Mouse (Mus musculus) heart, postnatal 0 days (tissue): Measurements from ENCODE around the gene C1rl. TPM values are rescaled to one million over a fixed set of nuclear protein-coding genes. Genes with fewer than 3 reads are reported as not detected.
"Not testable (repeated sequence)": the region's sequence is repeated elsewhere in the genome, so short reads cannot be mapped to it uniquely, and the experiment has no call there.

Experiments
- ATAC-seq: fragments of 200-750 bp; cut with Nextera tagmentation; 2 replicates; pipeline ENCODE4 v1.8.0; 2017; ENCODE audit warnings: low read depth, moderate number of reproducible peaks, moderate library complexity; ENCODE audit not compliant: insufficient read depth
- DNase-seq: peaks from one replicate; pipeline ENCODE4 v3.0.0-alpha.2; 2016; ENCODE audit warnings: low spot score
- H3K27ac ChIP-seq: fragments of 300-500 bp; sonication (generic); 2 replicates; pipeline ENCODE4 v1.5.1; 2014; ENCODE audit warnings: low read depth, mild to moderate bottlenecking
- H3K27me3 ChIP-seq: fragments of 300-500 bp; sonication (generic); 2 replicates; pipeline ENCODE4 v1.6.1; 2014; ENCODE audit warnings: low read length, mixed read lengths; ENCODE audit not compliant: control insufficient read depth, insufficient read depth
- H3K36me3 ChIP-seq: fragments of 300-500 bp; sonication (generic); replicated peaks from 2 replicates; pipeline ENCODE4 v1.6.1; 2014; ENCODE audit warnings: low read length, mixed read lengths; ENCODE audit not compliant: control insufficient read depth, insufficient read depth
- H3K4me1 ChIP-seq: fragments of 300-500 bp; sonication (generic); 2 replicates; pipeline ENCODE4 v1.6.1; 2014; ENCODE audit warnings: antibody characterized with exemption; ENCODE audit not compliant: control insufficient read depth, insufficient read depth
- H3K4me2 ChIP-seq: fragments of 300-500 bp; sonication (generic); 2 replicates; pipeline ENCODE4 v1.6.1; 2014; ENCODE audit warnings: low read depth, mild to moderate bottlenecking, low read length, moderate library complexity
- H3K4me3 ChIP-seq: fragments of 300-500 bp; sonication (generic); 2 replicates; pipeline ENCODE4 v1.5.1; 2014; ENCODE audit warnings: low read depth, low read length
- H3K9ac ChIP-seq: fragments of 300-500 bp; sonication (generic); replicated peaks from 2 replicates; pipeline ENCODE4 v1.6.1; 2014; ENCODE audit warnings: low read depth, low read length, mixed read lengths
- H3K9me3 ChIP-seq: fragments of 300-500 bp; sonication (generic); replicated peaks from 2 replicates; pipeline ENCODE4 v1.6.1; 2016; ENCODE audit warnings: low read length; ENCODE audit not compliant: control insufficient read depth
- CTCF ChIP-seq: IDR thresholded peaks from 2 replicates; pipeline ENCODE4 v1.5.1; 2016; ENCODE audit warnings: antibody characterized with exemption, control low read depth, low read depth
- EP300 ChIP-seq: IDR thresholded peaks from 2 replicates; pipeline ENCODE4 v1.6.1; 2016; ENCODE audit warnings: antibody characterized with exemption, low read depth
- WGBS: fragments of 180-500 bp; shearing (Covaris S2); extraction: QIAGEN DNeasy Blood & Tissue Kit; methylation state at CpG from one replicate; pipeline ENCODE4 v1.1.7; 2014; 5-methylcytosine and 5-hydroxymethylcytosine counted together
- polyA plus RNA-seq: library from polyadenylated mRNA; unstranded; fragments of >200 nt; fragmentation: Nextera tagmentation; extraction: Ambion mirVana; gene quantifications from 2 replicates; pipeline ENCODE4 v1.2.1, GENCODE M21; 2015
- total RNA-seq: library from RNA; depleted of rRNA; stranded (reverse); fragments of >200 nt; gene quantifications from 2 replicates; pipeline ENCODE4 v1.2.3, GENCODE M21; 2014; ENCODE audit warnings: low replicate concordance

C1rl gene
- total and polyA plus RNA-seq, 2 experiments from 2014 or later = 0.46 to 0.48 TPM

DNA sequence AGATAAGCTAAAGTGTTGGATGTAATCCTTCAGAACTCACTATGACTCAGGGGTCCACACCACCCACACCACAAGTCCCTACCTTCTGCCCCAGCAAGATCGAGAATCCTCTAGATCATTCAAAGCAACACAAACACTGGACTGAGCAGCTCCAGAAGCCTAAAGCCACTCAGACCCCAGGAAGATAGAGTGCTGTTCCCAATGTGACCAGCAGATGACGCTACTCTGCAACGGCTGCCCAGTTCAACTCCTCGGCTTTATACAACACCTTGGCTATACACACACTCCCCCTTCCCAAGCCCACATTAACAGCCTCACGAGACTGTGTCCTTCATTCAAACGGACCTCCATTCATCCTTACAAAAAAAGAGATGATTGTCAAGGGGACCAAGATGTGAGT lies 20.1 kb upstream of the C1rl start:
- DNase-seq (no peak), ATAC-seq (no peak)
- no peak overlapping the region for H3K4me3 ChIP-seq
- H3K4me2 ChIP-seq = no peak overlapping the region
- TF ChIP-seq CTCF (no peak; the same call in 1 of the 2 replicates), EP300 (no peak)
- peaks cover 5% of the 10 kb centered on the region; the same call in 1 of the 2 replicates for H3K4me1 ChIP-seq
- no peaks in the 10 kb centered on the region for H3K36me3 ChIP-seq
- WGBS = 34% methylated on average over 6 of the region's 6 CpGs
- no peaks in the 10 kb centered on the region for H3K27me3 ChIP-seq
- no peaks in the 10 kb centered on the region for H3K9me3 ChIP-seq
- H3K27ac ChIP-seq = no peak overlapping the region
- H3K9ac ChIP-seq = no peak overlapping the region

DNA sequence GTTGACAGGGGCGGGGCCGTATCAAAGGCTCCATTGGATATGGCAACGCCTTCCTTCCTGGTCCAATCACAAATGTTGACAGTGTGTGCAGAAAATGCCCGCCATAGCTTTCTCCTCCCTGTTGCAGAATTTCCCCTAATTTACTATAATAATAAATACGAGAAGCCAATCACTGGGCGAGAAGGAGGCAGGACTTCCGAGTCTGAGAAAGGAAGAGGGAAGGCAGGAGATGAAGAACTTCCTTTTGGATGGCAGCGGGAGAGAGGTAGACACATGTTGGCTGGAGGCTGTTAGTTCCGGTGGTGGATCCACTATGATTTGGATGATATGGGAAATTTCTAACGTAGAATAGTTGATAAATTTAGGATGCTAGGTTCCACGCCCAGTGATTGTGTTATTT lies 18.3 kb upstream of the C1rl start:
- Histone ChIP-seq H3K4me1 (peaks cover 9% of the 10 kb centered on the region; the same call in 1 of the 2 replicates), H3K27me3 (no peaks in the 10 kb centered on the region), H3K36me3 (no peaks in the 10 kb centered on the region), H3K9me3 (no peaks in the 10 kb centered on the region), H3K9ac (no peak overlapping the region), H3K27ac (no peak overlapping the region), H3K4me3 (no peak overlapping the region), H3K4me2 (no peak overlapping the region)
- no peak for TF ChIP-seq CTCF
- no peak for TF ChIP-seq EP300
- DNase-seq = no peak
- WGBS = 72% methylated on average over 11 of the region's 11 CpGs
- no peak for ATAC-seq

DNA sequence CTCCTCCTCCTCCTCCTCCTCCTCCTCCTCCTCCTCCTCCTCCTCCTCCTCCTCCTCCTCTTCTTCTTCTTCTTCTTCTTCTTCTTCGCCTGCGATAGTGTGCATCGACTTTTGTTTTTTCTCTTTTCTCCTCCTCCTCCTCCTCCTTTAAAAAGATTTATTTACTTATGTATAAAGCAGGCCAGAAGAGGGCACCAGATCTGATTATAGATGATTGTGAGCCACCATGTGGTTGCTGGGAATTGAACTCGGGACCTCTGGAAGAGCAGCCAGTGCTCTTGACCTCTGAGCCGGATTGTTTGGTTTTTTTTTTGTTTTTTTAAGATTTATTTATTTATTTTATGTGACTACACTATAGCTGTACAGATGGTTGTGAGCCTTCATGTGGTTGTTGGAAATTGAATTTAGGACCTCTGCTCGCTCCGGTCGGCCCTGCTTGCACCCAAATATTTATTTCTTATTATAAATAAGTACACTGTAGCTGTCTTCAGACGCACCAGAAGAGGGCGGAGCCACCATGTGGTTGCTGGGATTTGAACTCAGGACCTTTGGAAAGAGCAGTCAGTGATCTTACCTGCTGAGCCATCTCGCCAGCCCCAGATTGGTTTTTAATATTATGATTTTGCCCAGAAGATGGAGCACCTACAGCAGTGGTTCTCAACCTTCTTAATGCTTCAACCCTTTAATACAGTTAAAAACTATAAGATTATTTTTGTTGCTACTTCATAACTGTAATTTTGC lies 17.4 kb upstream of the C1rl start:
- WGBS = 90% methylated on average over 8 of the region's 11 CpGs
- H3K27me3 ChIP-seq, H3K9ac ChIP-seq, H3K4me3 ChIP-seq, ATAC-seq, H3K4me2 ChIP-seq, H3K9me3 ChIP-seq, DNase-seq, H3K36me3 ChIP-seq, H3K4me1 ChIP-seq, H3K27ac ChIP-seq: not testable (repeated sequence)

DNA sequence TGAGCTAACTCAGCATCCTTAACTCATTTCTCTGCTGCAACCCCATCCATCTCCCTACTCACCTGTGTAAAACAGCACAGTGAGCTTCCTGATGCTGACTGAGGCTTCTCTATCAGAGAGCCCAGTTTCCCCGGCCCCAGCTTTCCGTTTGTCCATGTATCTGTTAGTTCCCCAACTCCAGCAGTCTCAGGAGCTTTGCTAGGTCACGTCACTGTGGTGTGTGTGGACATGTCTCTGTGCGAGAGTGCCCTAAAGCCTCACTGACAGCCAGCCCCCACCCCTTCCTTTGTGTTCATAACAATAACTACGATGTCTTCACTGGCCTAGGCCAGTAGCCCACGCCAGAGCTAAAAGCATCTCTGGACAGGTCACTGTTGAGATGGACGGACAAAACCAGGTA lies 16.7 kb upstream of the C1rl start:
- no peaks in the 10 kb centered on the region for H3K9me3 ChIP-seq
- no peaks in the 10 kb centered on the region for H3K36me3 ChIP-seq
- no peak overlapping the region for H3K9ac ChIP-seq
- DNase-seq (no peak), ATAC-seq (no peak)
- TF ChIP-seq CTCF = no peak
- TF ChIP-seq EP300 = no peak
- H3K4me2 ChIP-seq = no peak overlapping the region
- H3K4me1 ChIP-seq = peaks cover 9% of the 10 kb centered on the region; the same call in 1 of the 2 replicates
- 82% methylated on average over 7 of the region's 7 CpGs for WGBS
- H3K4me3 ChIP-seq = no peak overlapping the region
- H3K27ac ChIP-seq = no peak overlapping the region
- no peaks in the 10 kb centered on the region for H3K27me3 ChIP-seq

DNA sequence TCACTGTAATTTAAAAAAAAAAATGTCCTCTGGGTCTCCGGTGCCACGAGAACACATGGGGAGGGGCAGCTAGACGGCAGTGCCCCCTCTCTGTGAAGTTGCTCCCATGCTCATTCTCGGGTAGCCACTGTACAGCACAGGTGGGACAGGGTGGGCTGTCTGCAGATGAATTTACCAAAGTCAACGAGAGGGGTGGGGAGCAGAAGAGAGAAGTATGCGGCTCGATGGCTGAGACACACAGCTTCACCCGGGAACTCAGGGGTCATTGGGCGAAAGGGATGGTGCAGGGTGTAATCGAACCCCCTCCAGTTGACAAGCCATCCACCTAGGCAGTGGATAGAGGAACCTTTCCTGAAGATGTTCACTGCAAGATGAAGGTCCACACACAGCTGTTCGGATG lies 16.1 kb upstream of the C1rl start:
- WGBS = 84% methylated on average over 11 of the region's 11 CpGs
- TF ChIP-seq CTCF = no peak
- TF ChIP-seq EP300 = no peak
- Histone ChIP-seq H3K9me3 (no peaks in the 10 kb centered on the region), H3K27ac (no peak overlapping the region), H3K4me2 (no peak overlapping the region), H3K9ac (no peak overlapping the region), H3K27me3 (no peaks in the 10 kb centered on the region), H3K36me3 (no peaks in the 10 kb centered on the region), H3K4me1 (peaks cover 9% of the 10 kb centered on the region; the same call in 1 of the 2 replicates), H3K4me3 (no peak overlapping the region)
- ATAC-seq = no peak
- no peak for DNase-seq

DNA sequence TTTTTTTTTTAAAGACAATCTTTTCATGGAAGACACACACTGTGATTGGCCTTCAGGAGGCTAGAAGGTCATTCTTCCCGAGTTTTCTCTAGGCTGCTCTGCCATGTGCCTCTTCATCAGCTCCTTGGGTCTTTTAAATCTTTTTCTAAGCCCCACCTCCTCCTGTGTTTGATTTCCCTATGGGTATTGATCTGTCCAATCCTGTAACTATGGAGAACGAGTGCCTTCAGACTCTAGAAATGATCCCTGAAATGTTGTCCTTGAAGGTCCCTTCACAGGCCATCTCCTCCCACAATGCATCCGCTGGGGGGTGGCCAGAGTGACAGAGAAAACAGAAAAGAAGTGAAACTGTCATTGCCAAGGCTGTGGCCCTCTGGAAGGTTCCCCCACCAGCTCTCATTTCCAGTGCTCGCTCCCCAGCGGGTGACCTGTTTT lies 15.7 kb upstream of the C1rl start:
- no peak for DNase-seq
- Histone ChIP-seq H3K4me2 (no peak overlapping the region), H3K27me3 (no peaks in the 10 kb centered on the region), H3K9me3 (no peaks in the 10 kb centered on the region), H3K36me3 (no peaks in the 10 kb centered on the region), H3K4me1 (peaks cover 9% of the 10 kb centered on the region; the same call in 1 of the 2 replicates), H3K9ac (no peak overlapping the region), H3K4me3 (no peak overlapping the region), H3K27ac (no peak overlapping the region)
- WGBS = 71% methylated on average over 5 of the region's 5 CpGs
- ATAC-seq = no peak
- TF ChIP-seq CTCF (no peak), EP300 (no peak)
